Mouse (Mus musculus): ENCODE measurements around the gene Gcgr.

Gcgr gene

GRCm38 (mm10) chr11:120538485-120538884 is 8.0 kb downstream of the Gcgr start:
- no peak for DNase-seq (ENCODE audit: low read depth, low spot score)

GRCm38 (mm10) chr11:120538955-120539284 is 8.4 kb downstream of the Gcgr start:
- no peak for DNase-seq (ENCODE audit: low read depth, low spot score)

- peak; percentile 62 for DNase-seq (ENCODE audit: low read depth, low spot score)
Observed at GRCm38 (mm10) chr11:120539285-120540014, 9.0 kb downstream of the Gcgr start.

GRCm38 (mm10) chr11:120541907-120542306 is 11.4 kb downstream of the Gcgr start:
- DNase-seq (ENCODE audit: low read depth, low spot score), result peak; percentile 48

GRCm38 (mm10) chr11:120542376-120542775 is 11.9 kb downstream of the Gcgr start:
- DNase-seq (ENCODE audit: low read depth, low spot score), result no peak

GRCm38 (mm10) chr11:120545964-120546363 is 15.5 kb downstream of the Gcgr start:
- no peak for DNase-seq (ENCODE audit: low read depth, low spot score)

- DNase-seq (ENCODE audit: low read depth, low spot score), result no peak
Observed at GRCm38 (mm10) chr11:120547469-120547868, 17.0 kb downstream of the Gcgr start.

GRCm38 (mm10) chr11:120548214-120548613 is 17.7 kb downstream of the Gcgr start:
- no peak for DNase-seq (ENCODE audit: low read depth, low spot score)

GRCm38 (mm10) chr11:120548786-120549167 is 18.3 kb downstream of the Gcgr start:
- DNase-seq (ENCODE audit: low read depth, low spot score), result no peak

- peak; percentile 85 for DNase-seq (ENCODE audit: low read depth, low spot score)
Observed at GRCm38 (mm10) chr11:120549168-120549945, 18.9 kb downstream of the Gcgr start, which contains the start of gene Mcrip1. Mcrip1 (minus strand) TSS chr11:120549727.

- no peak for DNase-seq (ENCODE audit: low read depth, low spot score)
Observed at GRCm38 (mm10) chr11:120549986-120550809, 19.7 kb downstream of the Gcgr start.

- no peak for DNase-seq (ENCODE audit: low read depth, low spot score)
Observed at GRCm38 (mm10) chr11:120550810-120551440, 20.4 kb downstream of the Gcgr start, which contains the start of gene Ppp1r27. Ppp1r27 (minus strand) TSS chr11:120551132.

- DNase-seq (ENCODE audit: low read depth, low spot score), result no peak
Observed at GRCm38 (mm10) chr11:120552736-120553135, 22.2 kb downstream of the Gcgr start.

- no peak for DNase-seq (ENCODE audit: low read depth, low spot score)
Observed at GRCm38 (mm10) chr11:120554834-120555233, 24.3 kb downstream of the Gcgr start.

- DNase-seq (ENCODE audit: low read depth, low spot score), result no peak
Observed at GRCm38 (mm10) chr11:120555260-120555659, 24.8 kb downstream of the Gcgr start.

GRCm38 (mm10) chr11:120558843-120559242 is 28.3 kb downstream of the Gcgr start:
- DNase-seq (ENCODE audit: low read depth, low spot score), result peak; percentile 59

- no peak for DNase-seq (ENCODE audit: low read depth, low spot score)
Observed at GRCm38 (mm10) chr11:120560952-120561728, 30.6 kb downstream of the Gcgr start.

GRCm38 (mm10) chr11:120562949-120563348 is 32.5 kb downstream of the Gcgr start:
- DNase-seq (ENCODE audit: low read depth, low spot score), result no peak

GRCm38 (mm10) chr11:120565114-120565513 is 34.6 kb downstream of the Gcgr start:
- no peak for DNase-seq (ENCODE audit: low read depth, low spot score)

GRCm38 (mm10) chr11:120568324-120568723 is 37.8 kb downstream of the Gcgr start:
- no peak for DNase-seq (ENCODE audit: low read depth, low spot score)

- no peak for DNase-seq (ENCODE audit: low read depth, low spot score)
Observed at GRCm38 (mm10) chr11:120571122-120571521, 40.6 kb downstream of the Gcgr start.
